Mouse (Mus musculus) heart, embryonic 16.5 days (tissue): ENCODE measurements at regions not wholly inside any gene's neighbourhood (a gene's known extent, or its start where the extent isn't known, plus 50 kb on each side); places are given as distances from the start of the nearest gene placed in this dataset.
A peak's percentile ranks its signal among the peaks of the same experiment; 100 is the strongest.

Experiments used
- ATAC-seq: fragments of 200-750 bp; cut with Nextera tagmentation; replicated peaks from 2 replicates; pipeline ENCODE4 v1.8.0; 2017; ENCODE audit warnings: moderate number of reproducible peaks; ENCODE audit not compliant: insufficient read depth, low FRiP score; ENCODE audit errors: extremely low read depth
- H3K27ac ChIP-seq: fragments of 300-500 bp; sonication (generic); 2 replicates; pipeline ENCODE4 v1.5.1; 2014; ENCODE audit warnings: mild to moderate bottlenecking, low read length, control low read depth, moderate library complexity
- H3K27me3 ChIP-seq: fragments of 300-500 bp; sonication (generic); 2 replicates; pipeline ENCODE4 v1.6.1; 2014; ENCODE audit warnings: low read length, mixed read lengths; ENCODE audit not compliant: control insufficient read depth, insufficient read depth
- H3K36me3 ChIP-seq: fragments of 300-500 bp; sonication (generic); 2 replicates; pipeline ENCODE4 v1.6.1; 2014; ENCODE audit not compliant: control insufficient read depth, insufficient read depth
- H3K4me1 ChIP-seq: fragments of 300-500 bp; sonication (generic); 2 replicates; pipeline ENCODE4 v1.6.1; 2014; ENCODE audit warnings: low read length, mixed read lengths; ENCODE audit not compliant: control insufficient read depth, insufficient read depth
- H3K4me2 ChIP-seq: fragments of 300-500 bp; sonication (generic); 2 replicates; pipeline ENCODE4 v1.6.1; 2014; ENCODE audit warnings: low read depth, mild to moderate bottlenecking, control low read depth, low read length
- H3K4me3 ChIP-seq: fragments of 300-500 bp; sonication (generic); 2 replicates; pipeline ENCODE4 v1.5.1; 2014; ENCODE audit warnings: mild to moderate bottlenecking, control low read depth, low read length
- H3K9ac ChIP-seq: fragments of 300-500 bp; sonication (generic); 2 replicates; pipeline ENCODE4 v1.6.1; 2014; ENCODE audit warnings: low read length, control low read depth
- H3K9me3 ChIP-seq: fragments of 300-500 bp; sonication (generic); replicated peaks from 2 replicates; pipeline ENCODE4 v1.6.1; 2016; ENCODE audit warnings: low read length; ENCODE audit not compliant: control insufficient read depth
- WGBS: fragments of 180-500 bp; shearing (Covaris S2); extraction: QIAGEN DNeasy Blood & Tissue Kit; methylation state at CpG from one replicate; pipeline ENCODE4 v1.1.7; 2014; 5-methylcytosine and 5-hydroxymethylcytosine counted together

- Histone ChIP-seq H3K27ac (no peak overlapping the region), H3K4me1 (no peaks in the 10 kb centered on the region), H3K4me3 (no peak overlapping the region), H3K36me3 (no peaks in the 10 kb centered on the region), H3K9me3 (no peaks in the 10 kb centered on the region), H3K27me3 (no peaks in the 10 kb centered on the region), H3K9ac (no peak overlapping the region), H3K4me2 (no peak overlapping the region)
- 78% methylated on average over 11 of the region's 11 CpGs for WGBS
- no peak for ATAC-seq
These were observed 504.0 kb downstream of the Vrk1 start for GRCm38 (mm10) chr12:106514057-106514456.

- 44% methylated on average over 16 of the region's 17 CpGs for WGBS
- H3K27me3 ChIP-seq = no peaks in the 10 kb centered on the region
- H3K4me3 ChIP-seq = no peak overlapping the region
- ATAC-seq = no peak
- no peaks in the 10 kb centered on the region for H3K4me1 ChIP-seq
- no peak overlapping the region for H3K27ac ChIP-seq
- no peak overlapping the region for H3K4me2 ChIP-seq
- no peaks in the 10 kb centered on the region for H3K36me3 ChIP-seq
- H3K9me3 ChIP-seq = no peaks in the 10 kb centered on the region
- H3K9ac ChIP-seq = no peak overlapping the region
These were observed 505.3 kb downstream of the Vrk1 start for GRCm38 (mm10) chr12:106515257-106515788.

GRCm38 (mm10) chr12:106519141-106519540 lies 509.1 kb downstream of the Vrk1 start:
- no peaks in the 10 kb centered on the region for H3K4me1 ChIP-seq
- 62% methylated on average over 5 of the region's 5 CpGs for WGBS
- no peak overlapping the region for H3K9ac ChIP-seq
- ATAC-seq = no peak
- H3K4me3 ChIP-seq = no peak overlapping the region
- H3K36me3 ChIP-seq = no peaks in the 10 kb centered on the region
- H3K4me2 ChIP-seq = no peak overlapping the region
- H3K27ac ChIP-seq = no peak overlapping the region
- H3K9me3 ChIP-seq = no peaks in the 10 kb centered on the region
- no peaks in the 10 kb centered on the region for H3K27me3 ChIP-seq

- H3K36me3 ChIP-seq = no peaks in the 10 kb centered on the region
- H3K9ac ChIP-seq = no peak overlapping the region
- H3K4me3 ChIP-seq = no peak overlapping the region
- WGBS = 68% methylated on average over 4 of the region's 4 CpGs
- peaks cover 8% of the 10 kb centered on the region; the same call in 1 of the 2 replicates for H3K27me3 ChIP-seq
- H3K9me3 ChIP-seq = no peaks in the 10 kb centered on the region
- no peak overlapping the region for H3K4me2 ChIP-seq
- ATAC-seq = no peak
- H3K27ac ChIP-seq = no peak overlapping the region
- H3K4me1 ChIP-seq = no peaks in the 10 kb centered on the region
These were observed 514.4 kb downstream of the Vrk1 start for GRCm38 (mm10) chr12:106524411-106524810.

- no peaks in the 10 kb centered on the region for H3K9me3 ChIP-seq
- H3K27me3 ChIP-seq = peaks cover 10% of the 10 kb centered on the region; the same call in 1 of the 2 replicates
- 64% methylated on average over 8 of the region's 8 CpGs for WGBS
- no peak overlapping the region for H3K4me3 ChIP-seq
- no peaks in the 10 kb centered on the region for H3K4me1 ChIP-seq
- no peak overlapping the region for H3K4me2 ChIP-seq
- H3K36me3 ChIP-seq = no peaks in the 10 kb centered on the region
- ATAC-seq = no peak
- no peak overlapping the region for H3K9ac ChIP-seq
- H3K27ac ChIP-seq = no peak overlapping the region
These were observed 517.1 kb downstream of the Vrk1 start for GRCm38 (mm10) chr12:106527116-106527515.

GRCm38 (mm10) chr12:106527699-106528434 lies 517.8 kb downstream of the Vrk1 start:
- Histone ChIP-seq H3K4me3 (no peak overlapping the region), H3K27ac (no peak overlapping the region), H3K4me1 (no peaks in the 10 kb centered on the region), H3K36me3 (no peaks in the 10 kb centered on the region), H3K9ac (no peak overlapping the region), H3K4me2 (peak overlapping the region; percentile 12; the same call in 1 of the 2 replicates), H3K27me3 (peaks cover 10% of the 10 kb centered on the region; the same call in 1 of the 2 replicates), H3K9me3 (no peaks in the 10 kb centered on the region)
- WGBS = 8% methylated on average over 20 of the region's 20 CpGs
- no peak; the same call in 1 of the 2 replicates for ATAC-seq

GRCm38 (mm10) chr12:106528521-106528920 lies 518.5 kb downstream of the Vrk1 start:
- no peak for ATAC-seq
- WGBS = 18% methylated on average over 10 of the region's 10 CpGs
- Histone ChIP-seq H3K9ac (no peak overlapping the region), H3K4me3 (no peak overlapping the region), H3K4me2 (no peak overlapping the region), H3K36me3 (no peaks in the 10 kb centered on the region), H3K4me1 (no peaks in the 10 kb centered on the region), H3K9me3 (no peaks in the 10 kb centered on the region), H3K27ac (no peak overlapping the region), H3K27me3 (peaks cover 10% of the 10 kb centered on the region; the same call in 1 of the 2 replicates)

GRCm38 (mm10) chr12:106529175-106529574 lies 519.1 kb downstream of the Vrk1 start:
- peaks cover 12% of the 10 kb centered on the region for H3K27me3 ChIP-seq
- H3K9ac ChIP-seq = no peak overlapping the region
- no peaks in the 10 kb centered on the region for H3K9me3 ChIP-seq
- 28% methylated on average over 11 of the region's 11 CpGs for WGBS
- no peak overlapping the region for H3K4me3 ChIP-seq
- no peak overlapping the region for H3K27ac ChIP-seq
- ATAC-seq = no peak; the same call in 1 of the 2 replicates
- no peaks in the 10 kb centered on the region for H3K36me3 ChIP-seq
- H3K4me2 ChIP-seq = no peak overlapping the region
- no peaks in the 10 kb centered on the region for H3K4me1 ChIP-seq

GRCm38 (mm10) chr12:106535086-106535485 lies 525.1 kb downstream of the Vrk1 start:
- no peak for ATAC-seq
- no peak overlapping the region for H3K9ac ChIP-seq
- H3K4me2 ChIP-seq = no peak overlapping the region
- no peaks in the 10 kb centered on the region for H3K36me3 ChIP-seq
- 52% methylated on average over 2 of the region's 2 CpGs for WGBS
- no peaks in the 10 kb centered on the region for H3K4me1 ChIP-seq
- H3K27ac ChIP-seq = no peak overlapping the region
- H3K27me3 ChIP-seq = peaks cover 3% of the 10 kb centered on the region; the same call in 1 of the 2 replicates
- H3K9me3 ChIP-seq = peaks cover 4% of the 10 kb centered on the region
- no peak overlapping the region for H3K4me3 ChIP-seq
